Mouse (Mus musculus) forebrain, embryonic 14.5 days (tissue): ENCODE data around the gene Gaa. TPM values are rescaled to one million over a fixed set of nuclear protein-coding genes. Genes with fewer than 3 reads are reported as not detected.
"Not testable (repeated sequence)": the region's sequence is repeated elsewhere in the genome, so short reads cannot be mapped to it uniquely, and the experiment has no call there.

Experiments used
- ATAC-seq: fragments of 200-750 bp; cut with Nextera tagmentation; 2 replicates; pipeline ENCODE4 v1.8.0; 2017; ENCODE audit warnings: mild to moderate bottlenecking, moderate library complexity
- DNase-seq: peaks from one replicate; pipeline ENCODE4 v3.0.0-alpha.2; 2015; ENCODE audit warnings: low spot score
- H3K27ac ChIP-seq: fragments of 300-500 bp; sonication (generic); 2 replicates; pipeline ENCODE4 v1.5.1; 2014; ENCODE audit warnings: low read depth, mild to moderate bottlenecking, control low read depth, low read length, moderate library complexity
- H3K27me3 ChIP-seq: fragments of 300-500 bp; sonication (generic); replicated peaks from 2 replicates; pipeline ENCODE4 v1.6.1; 2014; ENCODE audit warnings: low read length, control low read depth, mixed read lengths; ENCODE audit not compliant: control insufficient read depth, insufficient read depth
- H3K36me3 ChIP-seq: fragments of 300-500 bp; sonication (generic); 2 replicates; pipeline ENCODE4 v1.6.1; 2014; ENCODE audit warnings: low read length, control low read depth; ENCODE audit not compliant: control insufficient read depth, insufficient read depth
- H3K4me1 ChIP-seq: fragments of 300-500 bp; sonication (generic); 2 replicates; pipeline ENCODE4 v1.6.1; 2014; ENCODE audit warnings: antibody characterized with exemption, low read length, control low read depth; ENCODE audit not compliant: control insufficient read depth, insufficient read depth
- H3K4me2 ChIP-seq: fragments of 300-500 bp; sonication (generic); 2 replicates; pipeline ENCODE4 v1.6.1; 2014; ENCODE audit warnings: mild to moderate bottlenecking, control low read depth, low read length
- H3K4me3 ChIP-seq: fragments of 300-500 bp; sonication (generic); 2 replicates; pipeline ENCODE4 v1.5.1; 2014; ENCODE audit warnings: low read depth, low read length, control low read depth
- H3K9ac ChIP-seq: fragments of 300-500 bp; sonication (generic); 2 replicates; pipeline ENCODE4 v1.6.1; 2014; ENCODE audit warnings: mild to moderate bottlenecking, low read length, control low read depth, moderate library complexity
- H3K9me3 ChIP-seq: fragments of 300-500 bp; sonication (generic); replicated peaks from 2 replicates; pipeline ENCODE4 v1.6.1; 2016; ENCODE audit warnings: low read length, control low read depth, mixed read lengths; ENCODE audit not compliant: control insufficient read depth
- WGBS: fragments of 180-500 bp; shearing (Covaris S2); extraction: QIAGEN DNeasy Blood & Tissue Kit; methylation state at CpG from one replicate; pipeline ENCODE4 v1.1.7; 2014; 5-methylcytosine and 5-hydroxymethylcytosine counted together
- polyA plus RNA-seq: library from polyadenylated mRNA; unstranded; fragments of >200 nt; fragmentation: Nextera tagmentation; extraction: Ambion mirVana; gene quantifications from 2 replicates; pipeline ENCODE4 v1.2.1, GENCODE M21; 2014

The Gaa gene
- polyA plus RNA-seq, 1 experiment from 2014 or later, result 28.3 TPM

DNA sequence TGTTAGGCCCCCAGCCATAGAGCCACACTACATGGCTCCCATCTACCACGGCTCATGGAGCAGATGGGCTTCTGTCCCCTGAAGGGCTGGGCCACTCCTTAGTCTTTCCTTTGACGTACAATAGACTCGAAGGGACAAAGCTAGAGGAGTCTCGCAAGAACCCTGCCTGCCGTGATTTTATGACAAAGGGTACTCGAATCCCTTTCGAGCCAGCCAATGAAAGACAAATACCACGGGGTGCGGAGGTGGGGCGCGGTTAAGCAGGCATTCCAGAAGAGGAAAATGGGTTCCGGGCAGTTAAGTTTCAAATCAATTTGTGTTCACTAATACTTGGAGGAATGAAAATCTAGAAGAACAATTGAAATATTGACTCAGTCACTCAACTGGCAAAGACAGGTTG lies 28.2 kb upstream of the Gaa start:
- DNase-seq (no peak), ATAC-seq (no peak)
- H3K9ac ChIP-seq, result no peak overlapping the region
- H3K4me2 ChIP-seq, result no peak overlapping the region
- no peak overlapping the region for H3K4me3 ChIP-seq
- WGBS, result 93% methylated on average over 12 of the region's 12 CpGs
- H3K36me3 ChIP-seq, result peaks cover 19% of the 10 kb centered on the region
- no peaks in the 10 kb centered on the region; the same call in 1 of the 2 replicates for H3K9me3 ChIP-seq
- H3K4me1 ChIP-seq, result no peaks in the 10 kb centered on the region
- no peak overlapping the region for H3K27ac ChIP-seq
- no peaks in the 10 kb centered on the region for H3K27me3 ChIP-seq

GRCm38 (mm10) chr11:119245543-119245942 lies 22.1 kb upstream of the Gaa start:
- 93% methylated on average over 6 of the region's 6 CpGs for WGBS
- not testable (repeated sequence) for H3K9ac ChIP-seq, H3K4me1 ChIP-seq, H3K4me3 ChIP-seq, H3K27ac ChIP-seq, H3K36me3 ChIP-seq, ATAC-seq, H3K9me3 ChIP-seq, DNase-seq, H3K4me2 ChIP-seq, H3K27me3 ChIP-seq

- DNase-seq, result peak; percentile 82
- no peak overlapping the region for H3K4me3 ChIP-seq
- WGBS, result 31% methylated on average over 6 of the region's 6 CpGs
- no peaks in the 10 kb centered on the region for H3K27me3 ChIP-seq
- no peaks in the 10 kb centered on the region for H3K9me3 ChIP-seq
- H3K27ac ChIP-seq, result no peak overlapping the region
- no peak overlapping the region for H3K4me2 ChIP-seq
- no peaks in the 10 kb centered on the region for H3K4me1 ChIP-seq
- ATAC-seq, result peak; percentile 43; the same call in 1 of the 2 replicates
- no peaks in the 10 kb centered on the region for H3K36me3 ChIP-seq
- no peak overlapping the region for H3K9ac ChIP-seq
Observed at GRCm38 (mm10) chr11:119249011-119249410, 18.7 kb upstream of the Gaa start.

- no peak overlapping the region for H3K27ac ChIP-seq
- 75% methylated on average over 17 of the region's 17 CpGs for WGBS
- ATAC-seq (no peak), DNase-seq (no peak)
- no peaks in the 10 kb centered on the region for H3K36me3 ChIP-seq
- no peak overlapping the region for H3K9ac ChIP-seq
- H3K4me2 ChIP-seq, result no peak overlapping the region
- H3K4me1 ChIP-seq, result no peaks in the 10 kb centered on the region
- H3K27me3 ChIP-seq, result no peaks in the 10 kb centered on the region
- no peak overlapping the region for H3K4me3 ChIP-seq
- H3K9me3 ChIP-seq, result no peaks in the 10 kb centered on the region
Observed at GRCm38 (mm10) chr11:119250998-119251397, 16.7 kb upstream of the Gaa start.

- WGBS, result 4% methylated on average over 22 of the region's 22 CpGs
- H3K27ac ChIP-seq, result no peak overlapping the region
- no peak overlapping the region for H3K4me3 ChIP-seq
- H3K36me3 ChIP-seq, result no peaks in the 10 kb centered on the region
- peak overlapping the region; percentile 13; the same call in 1 of the 2 replicates for H3K9ac ChIP-seq
- no peaks in the 10 kb centered on the region for H3K4me1 ChIP-seq
- H3K9me3 ChIP-seq, result no peaks in the 10 kb centered on the region
- H3K27me3 ChIP-seq, result no peaks in the 10 kb centered on the region
- ATAC-seq (peak; percentile 82), DNase-seq (peak; percentile 64)
- H3K4me2 ChIP-seq, result peak overlapping the region; percentile 36
Observed at GRCm38 (mm10) chr11:119252854-119253541, 14.7 kb upstream of the Gaa start.

- not testable (repeated sequence) for H3K4me2 ChIP-seq, H3K27me3 ChIP-seq, H3K36me3 ChIP-seq, H3K27ac ChIP-seq, DNase-seq, H3K9me3 ChIP-seq, H3K4me3 ChIP-seq, H3K9ac ChIP-seq, H3K4me1 ChIP-seq, ATAC-seq
- WGBS, result 89% methylated on average over 5 of the region's 5 CpGs
Observed at GRCm38 (mm10) chr11:119256557-119256956, 11.1 kb upstream of the Gaa start.

- H3K36me3 ChIP-seq, result 0 out of 2 replicates have a peak, but pooled peaks cover 3% of the 10 kb centered on the region
- H3K9me3 ChIP-seq, result no peaks in the 10 kb centered on the region
- H3K4me3 ChIP-seq, result peak overlapping the region; percentile 17
- 74% methylated on average over 9 of the region's 9 CpGs for WGBS
- DNase-seq (no peak), ATAC-seq (no peak)
- H3K27me3 ChIP-seq, result no peaks in the 10 kb centered on the region
- peak overlapping the region; percentile 2; the same call in 1 of the 2 replicates for H3K9ac ChIP-seq
- H3K27ac ChIP-seq, result 0 out of 2 replicates have a peak overlapping the region, but pooled peaks have one; percentile 21
- peak overlapping the region; percentile 48 for H3K4me2 ChIP-seq
- H3K4me1 ChIP-seq, result no peaks in the 10 kb centered on the region
Observed at GRCm38 (mm10) chr11:119258216-119258571, 9.5 kb upstream of the Gaa start.

DNA sequence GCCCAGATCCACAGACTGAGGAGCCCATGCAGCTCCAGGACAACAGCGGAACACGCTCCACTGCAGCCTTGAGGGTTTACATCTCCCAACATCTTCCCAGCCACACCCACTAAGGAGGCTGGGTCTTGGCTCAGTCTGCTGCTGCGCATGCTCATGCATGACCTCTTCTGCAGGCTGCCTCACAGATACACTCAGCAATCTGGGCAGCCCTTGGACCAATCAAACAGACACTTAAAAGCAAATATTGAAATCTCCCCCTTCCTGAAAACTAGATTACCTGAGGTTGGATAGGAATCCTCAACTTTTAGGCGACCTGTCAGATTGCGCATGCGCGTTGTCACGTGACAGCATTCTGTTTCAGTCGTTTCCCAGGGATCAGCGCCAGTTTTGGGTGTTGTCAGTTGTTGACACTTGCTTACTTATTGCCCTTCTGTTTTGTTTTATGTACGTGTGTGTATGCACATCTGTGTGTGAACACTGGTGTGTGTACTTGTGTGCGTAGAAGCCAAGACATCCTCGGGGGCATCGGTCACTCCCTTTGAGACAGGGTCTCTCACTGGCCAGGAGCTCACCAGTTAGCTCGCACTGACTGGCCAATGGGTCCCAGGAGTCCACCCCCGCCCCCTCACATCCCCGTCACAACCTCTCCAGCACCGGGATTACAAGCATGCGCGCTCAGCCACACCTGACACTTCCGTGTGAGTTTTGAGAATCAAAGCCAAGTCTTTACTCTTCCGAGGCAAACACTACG lies 8.9 kb upstream of the Gaa start:
- no peaks in the 10 kb centered on the region for H3K4me1 ChIP-seq
- no peaks in the 10 kb centered on the region for H3K9me3 ChIP-seq
- DNase-seq (peak; percentile 68), ATAC-seq (peak; percentile 68)
- 0 out of 2 replicates have a peak, but pooled peaks cover 3% of the 10 kb centered on the region for H3K36me3 ChIP-seq
- H3K9ac ChIP-seq, result peak overlapping the region; percentile 2; the same call in 1 of the 2 replicates
- peak overlapping the region; percentile 48 for H3K4me2 ChIP-seq
- peak overlapping the region; percentile 17 for H3K4me3 ChIP-seq
- 62% methylated on average over 23 of the region's 23 CpGs for WGBS
- H3K27ac ChIP-seq, result 0 out of 2 replicates have a peak overlapping the region, but pooled peaks have one; percentile 21
- H3K27me3 ChIP-seq, result no peaks in the 10 kb centered on the region

DNA sequence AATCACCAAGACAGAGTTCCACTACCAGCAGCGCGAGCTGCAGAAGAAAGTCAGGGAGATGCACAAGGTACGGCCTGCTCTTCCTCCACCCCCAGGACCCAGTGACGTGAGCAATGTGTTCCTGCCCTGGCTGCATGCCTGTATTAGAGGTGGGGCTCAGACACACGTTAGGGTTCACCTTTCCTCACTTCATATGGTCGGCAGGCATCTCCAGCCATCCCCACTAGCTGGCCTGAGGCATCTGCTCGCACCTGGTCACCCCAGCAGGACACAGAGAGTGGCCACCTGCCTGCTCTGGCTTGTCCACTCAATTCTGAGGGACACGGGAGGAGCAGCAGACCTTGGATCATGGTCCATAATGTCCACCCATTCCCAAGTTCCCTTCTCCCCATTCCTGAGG lies 7.7 kb upstream of the Gaa start:
- Histone ChIP-seq H3K36me3 (0 out of 2 replicates have a peak, but pooled peaks cover 8% of the 10 kb centered on the region), H3K4me3 (no peak overlapping the region), H3K27me3 (no peaks in the 10 kb centered on the region), H3K9ac (no peak overlapping the region), H3K9me3 (no peaks in the 10 kb centered on the region), H3K4me1 (no peaks in the 10 kb centered on the region), H3K27ac (no peak overlapping the region), H3K4me2 (no peak overlapping the region)
- DNase-seq (no peak), ATAC-seq (no peak)
- 89% methylated on average over 8 of the region's 8 CpGs for WGBS
